8 mouse cellular contexts compared by ENCODE assay signal in the genomic region with DNA sequence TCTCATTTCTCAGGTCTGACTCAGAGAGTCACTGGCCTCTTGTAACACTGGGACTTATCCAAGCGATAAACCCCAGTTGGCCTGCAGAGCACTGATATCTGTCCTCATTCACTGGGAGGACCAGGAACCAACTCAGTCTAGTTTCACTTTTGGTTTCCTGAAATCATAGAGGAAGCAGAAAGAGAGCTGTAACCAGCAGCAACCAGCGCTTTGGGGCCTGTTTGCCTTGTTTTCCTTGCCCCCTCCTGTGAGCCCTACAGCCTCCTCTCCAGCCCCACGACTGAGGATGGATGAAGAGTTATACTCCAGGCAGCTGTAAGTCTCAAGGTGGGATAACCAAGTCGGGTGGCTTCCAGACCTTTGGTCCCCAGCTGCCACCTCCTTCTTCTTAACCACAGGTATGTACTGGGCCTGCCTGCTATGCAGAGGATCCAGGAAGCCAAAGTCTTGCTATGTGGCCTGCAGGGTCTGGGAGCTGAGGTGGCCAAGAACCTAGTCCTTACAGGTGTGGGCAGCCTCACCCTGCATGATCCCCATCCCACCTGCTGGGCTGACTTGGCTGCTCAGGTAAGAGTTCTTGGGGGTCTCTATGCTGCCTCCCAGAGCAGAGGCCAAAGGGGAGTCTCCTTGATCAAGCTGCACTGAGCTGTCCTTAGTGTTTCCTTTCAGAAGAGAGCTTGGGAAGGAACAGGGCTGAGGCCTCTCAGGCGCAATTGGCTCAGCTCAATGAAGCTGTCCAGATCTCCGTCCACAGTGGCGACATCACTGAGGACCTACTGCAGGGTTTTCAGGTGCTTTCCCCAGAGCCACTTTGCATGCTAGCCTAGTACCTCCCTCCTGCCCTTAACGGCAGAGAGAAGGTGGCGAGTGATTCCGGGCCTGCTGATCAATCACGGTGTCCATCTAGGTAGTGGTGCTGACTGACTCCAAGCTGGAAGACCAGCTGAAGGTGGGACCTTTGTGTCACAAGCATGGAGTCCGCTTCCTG. TPM values are rescaled to one million over a fixed set of nuclear protein-coding genes. Genes with fewer than 3 reads are reported as not detected.
DNase-seq lines count a peak whose midpoint lies in the region; ATAC-seq lines count a peak whose summit lies in the region.

Uba7 (plus strand) TSS at position 107 of the 988 bp plus-strand sequence.

- no peaks in the 10 kb centered on the region for H3K27me3 ChIP-seq in limb, embryonic 13.5 days

- peak within 1 kb of the TSS; percentile 72 for H3K27ac ChIP-seq in limb, embryonic 13.5 days

- no peak within 1 kb of the TSS for H3K4me3 ChIP-seq in limb, embryonic 13.5 days

- intact Hi-C loops in heart, postnatal 10 days (cut with DNase I): no loop called here

- no peak for ATAC-seq in limb, embryonic 13.5 days (ENCODE audit: low FRiP score, low read depth)

- DNase-seq in ovary, adult 18-20 months (ENCODE audit: low spot score): peak; percentile 24
- no peak for DNase-seq in ovary, postnatal 36 days (ENCODE audit: low spot score)
- DNase-seq in c-Kit-negative CD71-positive TER-119-positive erythroid progenitor cells, embryonic 14.5 days (ENCODE audit: low read depth, low spot score): peak; percentile 82
- DNase-seq in heart, postnatal 10 days: peak; percentile 67 to 69
- peak; percentile 65 for DNase-seq in skeletal muscle tissue, adult 2 months (ENCODE audit: low read depth, low spot score)
- no peak for DNase-seq in right cerebral cortex, adult 18-20 months
- no peak for DNase-seq in retina, postnatal 1 day

- 63% methylated on average over 12 of the region's 12 CpGs for WGBS in limb, embryonic 13.5 days

- peak within 1 kb of the TSS; percentile 19; the same call in 1 of the 2 replicates for H3K4me2 ChIP-seq in limb, embryonic 13.5 days (replicated peaks)

- H3K4me1 ChIP-seq in limb, embryonic 13.5 days: peaks cover 32% of the 10 kb centered on the region

- H3K9ac ChIP-seq in limb, embryonic 13.5 days: peak within 1 kb of the TSS; percentile 31; the same call in 1 of the 2 replicates

- peaks cover 16% of the 10 kb centered on the region for H3K36me3 ChIP-seq in limb, embryonic 13.5 days

- no peaks in the 10 kb centered on the region for H3K9me3 ChIP-seq in limb, embryonic 13.5 days

RNA-seq across cellular contexts. Expression of gene Uba7, which starts in this region (rescaled TPM):
- total RNA-seq in heart, postnatal 10 days (2021): 10 to 100 TPM; 13.4 to 15.7 TPM
- 34.6 and 35.4 TPM in 2 replicates for polyA plus RNA-seq in limb, embryonic 13.5 days (2015; fragmentation: Nextera tagmentation; extraction: Ambion mirVana)

Comparison
In these comparisons a context has a peak if more than half of its experiments do, and no peak if none do; other contexts are left out.
1. DNase-seq: peak in ovary, adult 18-20 months (single experiment), c-Kit-negative CD71-positive TER-119-positive erythroid progenitor cells, embryonic 14.5 days (single experiment), heart, postnatal 10 days (2 of 2) and skeletal muscle tissue, adult 2 months (single experiment); none in ovary, postnatal 36 days (single experiment), right cerebral cortex, adult 18-20 months (single experiment) and retina, postnatal 1 day (single experiment).